Mouse (Mus musculus): Measurements from ENCODE around the gene Cyb561.

Cyb561 gene

DNA sequence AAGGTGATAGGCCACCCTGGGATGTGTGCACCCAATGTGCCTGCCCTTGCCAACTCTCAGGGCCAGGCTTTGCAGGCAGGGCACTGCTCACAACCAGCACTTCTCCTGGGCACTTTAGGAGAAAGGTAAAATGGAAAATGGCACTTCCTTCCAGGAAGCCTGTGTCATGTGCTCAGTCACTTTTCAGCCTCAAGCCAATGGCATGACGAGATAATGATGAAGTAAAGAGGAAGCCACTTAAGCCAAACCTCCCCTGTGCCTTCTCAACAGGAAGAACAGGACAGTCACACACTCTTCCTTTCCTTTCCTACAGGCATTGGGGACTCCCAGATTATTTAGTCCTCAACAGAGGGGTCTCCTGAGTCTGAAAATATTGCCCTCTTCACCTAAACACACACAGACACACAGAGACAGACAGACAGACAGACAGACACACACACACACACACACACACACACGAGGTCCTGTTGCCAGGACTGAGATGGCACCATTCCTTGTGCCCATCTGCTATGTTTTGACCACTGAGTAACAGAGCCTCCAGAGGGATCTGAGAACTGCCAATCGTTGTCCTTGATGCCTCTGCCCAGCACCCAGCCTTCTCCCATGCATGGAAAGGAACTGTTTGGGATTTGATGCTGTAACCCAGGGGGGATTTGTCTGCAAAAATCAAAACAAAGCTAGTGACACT is 32.9 kb downstream of the Cyb561 start:
- no peak for DNase-seq

DNA sequence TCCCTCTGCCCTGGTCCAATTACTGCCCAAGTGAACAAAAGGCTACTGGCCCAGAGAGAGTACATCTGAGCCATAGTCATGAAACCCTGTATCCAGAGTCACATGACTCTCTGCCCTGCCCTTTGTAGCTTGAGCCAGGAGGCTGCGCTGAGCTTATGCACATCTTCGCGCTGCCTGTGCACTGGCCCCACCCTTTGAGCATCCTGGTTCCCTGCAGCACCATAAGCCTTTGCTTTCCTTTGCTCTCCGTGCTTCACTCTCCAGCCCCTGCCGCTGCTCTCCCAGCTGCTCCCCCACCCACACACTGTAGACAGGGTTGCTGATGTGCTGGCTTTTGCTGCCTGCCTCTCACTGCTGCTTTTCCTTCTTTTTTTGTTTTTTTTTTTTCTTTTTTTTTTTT is 39.6 kb downstream of the Cyb561 start:
- DNase-seq = no peak

DNA sequence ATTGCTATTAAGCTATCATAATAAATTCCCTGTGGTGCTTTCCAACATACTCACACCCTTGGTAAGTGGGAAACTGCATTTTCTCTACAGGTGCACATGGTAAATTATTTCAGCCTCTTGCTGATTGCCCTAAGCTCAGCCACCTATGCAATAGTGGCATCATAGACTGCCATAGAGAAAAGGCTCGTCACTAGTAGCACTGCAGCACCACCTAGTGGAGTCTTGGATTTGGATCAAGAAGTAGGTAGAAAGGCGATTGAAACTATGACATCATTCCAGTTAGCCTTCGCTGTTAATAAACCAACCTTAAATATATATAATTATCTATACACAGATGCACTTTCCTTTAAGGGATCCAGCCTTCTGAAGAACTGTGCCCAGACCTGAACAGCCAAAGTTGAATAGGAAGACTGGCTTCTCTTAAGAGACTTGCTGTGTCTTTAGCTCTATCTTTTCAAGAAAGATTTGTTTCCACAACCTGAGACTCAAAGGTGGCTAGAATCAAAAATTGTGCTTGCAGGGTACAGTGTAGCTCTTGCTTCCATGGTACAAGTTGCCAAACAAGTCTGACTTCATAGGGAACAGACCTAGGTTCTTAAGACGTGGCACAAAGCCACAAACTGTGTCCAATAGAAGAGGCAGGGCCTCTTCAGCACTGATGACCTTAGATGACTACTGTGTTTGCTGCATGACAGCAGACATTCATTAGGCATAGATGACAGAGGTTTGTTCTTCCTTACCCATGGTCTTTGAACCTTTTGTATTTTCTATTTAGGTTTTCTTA is 41.4 kb downstream of the Cyb561 start:
- peak; percentile 50 for DNase-seq

DNA sequence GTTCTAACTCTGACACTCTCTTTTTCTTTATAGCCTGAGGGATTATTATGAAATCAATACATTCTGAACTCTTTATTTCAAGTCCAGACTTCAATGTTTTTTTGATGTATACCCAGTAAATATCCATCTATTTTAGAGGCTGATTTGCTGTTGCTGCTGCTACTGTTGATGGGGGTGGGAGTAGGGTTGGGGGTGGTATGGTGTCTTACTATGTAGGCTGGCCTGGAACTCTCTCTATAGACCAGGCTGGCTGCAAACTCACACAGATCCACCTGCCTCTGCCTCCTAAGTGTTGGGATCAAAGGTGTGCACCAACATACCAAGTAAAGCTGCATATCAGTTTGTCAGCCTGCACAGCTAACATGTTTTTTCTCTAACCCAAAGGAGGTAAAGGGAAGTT is 42.0 kb downstream of the Cyb561 start:
- no peak for DNase-seq

DNA sequence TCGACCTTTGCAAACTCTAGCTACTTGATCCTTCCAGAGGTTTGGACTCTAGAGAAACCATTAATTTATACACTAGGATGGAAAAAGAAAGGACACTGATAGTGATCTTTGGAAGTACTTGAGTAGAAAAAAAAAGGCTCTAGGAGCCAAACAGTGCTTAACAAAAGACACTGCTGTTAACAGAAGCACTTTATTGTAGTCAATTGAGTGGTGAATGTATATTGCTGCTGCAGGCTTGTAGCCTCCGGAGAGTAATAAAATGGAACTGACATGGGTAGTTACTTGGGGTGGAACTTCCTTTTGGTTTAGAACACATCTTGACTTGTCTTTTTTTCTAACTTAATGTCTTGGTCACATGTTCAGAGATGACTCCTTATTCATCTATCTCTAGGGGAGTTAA is 43.5 kb downstream of the Cyb561 start:
- DNase-seq = no peak

DNA sequence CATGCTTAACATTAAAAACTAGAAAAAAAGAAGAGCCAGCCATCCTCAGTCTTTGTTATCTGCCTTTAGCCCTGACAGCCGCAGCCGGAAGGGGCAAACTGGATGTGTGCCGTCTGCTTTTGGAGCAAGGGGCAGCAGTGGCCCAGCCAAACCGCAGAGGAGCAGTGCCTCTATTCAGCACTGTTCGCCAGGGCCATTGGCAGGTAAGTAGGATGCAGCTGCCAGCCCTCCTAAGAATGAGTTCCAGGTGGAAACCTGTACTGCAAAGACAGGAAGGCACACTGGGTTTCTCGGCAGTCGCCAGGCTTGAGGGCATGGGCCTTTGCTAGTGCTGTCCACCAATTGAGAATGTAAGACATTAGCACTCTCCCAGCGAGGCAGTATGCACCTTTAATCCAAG is 44.2 kb downstream of the Cyb561 start:
- no peak for DNase-seq

DNA sequence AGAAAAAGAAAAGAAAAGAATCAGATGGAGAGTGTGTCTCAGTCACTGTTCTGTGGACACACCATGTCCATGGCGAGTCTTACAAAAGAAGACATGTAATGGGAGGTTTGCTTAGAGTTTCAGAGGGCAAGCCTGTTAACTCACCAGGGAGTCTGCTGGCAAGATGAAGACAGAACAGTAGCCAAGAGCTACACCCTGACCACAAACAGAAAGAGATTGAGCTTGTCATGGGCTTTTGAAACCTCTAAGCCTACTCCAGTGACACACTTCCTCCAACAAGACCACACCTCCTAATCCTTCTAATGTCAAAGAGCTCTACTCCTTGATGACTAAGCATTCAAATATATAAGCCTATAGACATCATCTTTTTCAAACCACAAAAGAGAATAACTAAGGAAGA is 45.8 kb downstream of the Cyb561 start:
- DNase-seq = no peak

DNA sequence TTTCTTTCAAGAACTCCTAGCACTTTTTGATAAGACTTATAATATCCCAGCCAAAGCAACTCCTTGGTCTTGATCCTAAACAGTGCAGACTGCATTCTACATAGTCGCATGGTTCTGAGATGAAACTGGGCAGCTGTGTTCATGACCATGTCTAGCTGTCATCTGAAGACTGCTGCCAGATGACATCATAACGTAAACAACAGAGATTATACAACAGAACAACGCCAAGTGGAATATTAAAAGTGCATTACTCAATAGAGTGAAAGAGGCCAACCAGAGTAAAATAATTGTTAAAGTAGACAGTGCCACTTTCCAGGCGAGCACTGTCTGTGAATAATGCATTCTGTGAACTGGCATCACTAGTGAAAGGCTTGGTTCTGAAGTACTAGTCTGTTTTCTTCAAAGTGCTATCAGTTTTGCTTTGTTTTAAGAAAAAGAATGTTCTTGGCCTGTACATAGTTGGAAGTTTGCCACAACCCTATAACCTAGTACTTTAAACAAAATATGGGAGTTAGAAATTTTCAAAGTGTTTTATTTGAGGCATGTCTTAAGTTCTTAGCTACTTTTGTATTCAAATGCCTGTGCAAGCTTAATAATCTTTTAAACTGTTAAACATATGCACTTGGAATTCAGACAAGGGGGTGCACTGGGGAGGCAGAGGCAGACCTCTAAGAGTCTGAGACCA is 47.5 kb downstream of the Cyb561 start:
- no peak for DNase-seq

DNA sequence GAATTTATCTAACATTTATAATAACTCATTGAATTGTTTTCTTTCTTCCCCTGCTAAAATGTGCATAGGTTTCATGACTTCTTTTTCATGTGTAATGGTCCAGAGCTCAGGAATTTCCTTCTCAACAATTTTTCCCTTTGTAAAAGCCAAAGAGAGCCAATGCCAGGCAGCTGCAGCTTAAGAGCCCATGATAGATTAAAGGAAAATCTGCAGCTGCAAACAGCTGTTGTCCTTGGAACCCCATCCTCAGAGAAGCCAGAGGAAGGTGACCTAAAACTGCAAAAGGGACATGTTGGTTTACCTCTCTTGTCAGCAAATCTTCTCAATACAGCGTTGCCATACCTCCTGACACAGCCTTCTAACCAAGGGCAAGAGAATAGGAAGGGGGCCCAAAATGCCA is 50.2 kb downstream of the Cyb561 start:
- no peak for DNase-seq

DNA sequence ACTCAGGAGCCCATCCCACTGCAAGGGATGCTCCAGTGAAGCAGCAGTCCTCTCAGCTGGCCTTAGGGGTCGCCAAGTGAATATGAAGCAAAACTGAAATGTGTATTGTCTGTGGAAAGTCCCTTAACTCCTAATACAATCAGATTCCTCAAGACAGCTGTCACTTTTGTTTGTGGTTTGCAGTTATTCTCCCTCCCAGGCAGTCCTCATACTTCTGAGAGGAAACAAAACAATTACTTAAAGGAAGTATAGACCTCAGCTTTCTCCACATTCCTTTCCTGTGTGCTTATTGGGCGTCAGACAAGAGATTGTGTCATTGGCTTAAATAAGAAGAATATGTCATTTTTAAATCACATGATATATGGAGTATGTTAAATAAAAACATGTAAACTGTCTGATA is 51.6 kb downstream of the Cyb561 start:
- no peak for DNase-seq

DNA sequence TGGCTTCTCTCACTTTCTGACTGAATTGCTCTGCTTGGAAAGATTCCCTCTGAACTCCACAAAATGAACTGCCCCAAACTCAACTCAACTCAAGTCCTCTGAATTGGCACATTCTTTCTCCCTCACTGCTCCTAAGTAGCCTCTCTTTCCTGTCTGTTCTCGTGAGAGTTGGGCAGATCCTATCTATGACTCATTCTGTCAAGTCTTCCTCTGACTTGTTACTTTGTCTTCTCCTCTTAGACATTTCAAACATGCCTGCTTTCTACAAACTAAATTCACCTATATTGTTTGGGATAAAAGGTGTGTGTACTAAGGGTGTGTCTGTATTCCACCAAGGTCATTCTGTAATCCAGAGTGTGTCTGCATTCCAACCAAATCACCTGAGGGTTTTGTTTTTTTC is 54.0 kb downstream of the Cyb561 start:
- no peak for DNase-seq

DNA sequence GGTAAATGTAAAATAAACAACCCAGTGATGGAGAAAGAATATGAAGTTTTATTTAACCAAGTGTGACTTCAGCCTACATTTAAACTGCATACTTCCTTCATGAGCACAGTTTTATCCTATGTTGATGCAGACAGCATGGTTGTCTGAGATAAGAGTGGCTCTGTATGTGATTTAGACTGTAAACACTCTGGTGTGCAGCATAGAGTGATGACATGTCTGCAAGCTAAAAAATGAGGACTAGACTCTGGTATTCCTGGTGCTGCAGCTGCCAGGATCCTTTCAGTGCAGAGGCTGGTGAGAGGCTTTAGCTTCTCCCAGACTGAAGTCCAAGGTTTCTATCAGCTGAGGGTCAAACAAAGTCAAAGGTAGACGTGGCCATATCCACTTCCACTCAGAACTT is 65.9 kb downstream of the Cyb561 start:
- no peak for DNase-seq

DNA sequence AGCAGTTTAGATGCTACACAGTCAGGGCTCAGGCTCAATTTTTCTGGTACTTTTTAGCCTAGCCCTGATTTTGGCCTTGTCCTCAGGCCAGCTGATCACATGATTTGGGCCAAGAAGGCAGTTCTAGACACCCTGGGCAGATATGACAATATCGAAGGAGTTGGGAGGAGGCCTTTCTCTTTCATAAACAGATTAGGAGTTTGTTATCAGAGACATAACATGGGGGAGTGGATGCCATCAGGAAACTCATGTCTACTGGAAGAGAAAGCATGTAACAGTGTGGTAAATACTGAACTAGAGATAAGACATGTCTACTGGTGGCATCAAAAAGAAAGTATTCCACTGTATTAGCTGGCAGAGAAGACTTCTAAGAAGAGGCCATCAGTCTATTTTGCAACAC is 67.6 kb downstream of the Cyb561 start:
- no peak for DNase-seq
